Mouse (Mus musculus) kidney, adult 2 months (tissue): ENCODE data around the gene Nfkb2. TPM values are rescaled to one million over a fixed set of nuclear protein-coding genes. Genes with fewer than 3 reads are reported as not detected.

Source experiments
- DNase-seq: peaks from one replicate; pipeline ENCODE4 v3.0.0; 2021
- H3K27ac ChIP-seq: fragments of 200-500 bp; 2 replicates; pipeline ENCODE4 v1.5.1; 2012; ENCODE audit warnings: low read depth, low read length, control low read depth, inconsistent platforms; ENCODE audit not compliant: insufficient read depth
- H3K27me3 ChIP-seq: fragments of 200-500 bp; replicated peaks from 2 replicates; pipeline ENCODE4 v1.6.1; 2012; ENCODE audit warnings: mild to moderate bottlenecking, moderate library complexity, low read length, inconsistent platforms; ENCODE audit not compliant: control insufficient read depth, insufficient read depth
- H3K36me3 ChIP-seq: fragments of 200-500 bp; 2 replicates; pipeline ENCODE4 v1.6.1; 2012; ENCODE audit warnings: mild to moderate bottlenecking, moderate library complexity, low read length, inconsistent platforms; ENCODE audit not compliant: control insufficient read depth, insufficient read depth
- H3K4me1 ChIP-seq: fragments of 200-500 bp; 2 replicates; pipeline ENCODE4 v1.6.1; 2011; ENCODE audit warnings: low read length; ENCODE audit not compliant: control insufficient read depth, insufficient read depth
- H3K4me3 ChIP-seq: fragments of 200-500 bp; 2 replicates; pipeline ENCODE4 v1.5.1; 2011; ENCODE audit warnings: mild to moderate bottlenecking, low read depth, low read length, control low read depth; ENCODE audit not compliant: insufficient read depth
- CTCF ChIP-seq: fragments of 200-500 bp; conservative IDR thresholded peaks from 2 replicates; pipeline ENCODE4 v1.5.1; 2011; ENCODE audit warnings: low read depth, mild to moderate bottlenecking, control low read depth, low read length, moderate library complexity, mixed read lengths; ENCODE audit not compliant: insufficient read depth, insufficient read length
- POLR2A ChIP-seq: fragments of 200-500 bp; IDR thresholded peaks from one replicate; pipeline ENCODE4 v1.6.1; 2011; ENCODE audit warnings: low read depth, low read length, control low read depth
- WGBS: fragments of 180-500 bp; shearing (Covaris S2); methylation state at CpG from one replicate; pipeline ENCODE4 v1.1.7; 2018; 5-methylcytosine and 5-hydroxymethylcytosine counted together
- polyA plus RNA-seq: library from polyadenylated mRNA; depleted of rRNA; stranded (reverse); fragments of >200 nt; gene quantifications from 2 replicates; pipeline ENCODE4 v1.2.3, GENCODE M21; 2012

Nfkb2 gene
- polyA plus RNA-seq, 1 experiment, result 25.4 TPM

DNA sequence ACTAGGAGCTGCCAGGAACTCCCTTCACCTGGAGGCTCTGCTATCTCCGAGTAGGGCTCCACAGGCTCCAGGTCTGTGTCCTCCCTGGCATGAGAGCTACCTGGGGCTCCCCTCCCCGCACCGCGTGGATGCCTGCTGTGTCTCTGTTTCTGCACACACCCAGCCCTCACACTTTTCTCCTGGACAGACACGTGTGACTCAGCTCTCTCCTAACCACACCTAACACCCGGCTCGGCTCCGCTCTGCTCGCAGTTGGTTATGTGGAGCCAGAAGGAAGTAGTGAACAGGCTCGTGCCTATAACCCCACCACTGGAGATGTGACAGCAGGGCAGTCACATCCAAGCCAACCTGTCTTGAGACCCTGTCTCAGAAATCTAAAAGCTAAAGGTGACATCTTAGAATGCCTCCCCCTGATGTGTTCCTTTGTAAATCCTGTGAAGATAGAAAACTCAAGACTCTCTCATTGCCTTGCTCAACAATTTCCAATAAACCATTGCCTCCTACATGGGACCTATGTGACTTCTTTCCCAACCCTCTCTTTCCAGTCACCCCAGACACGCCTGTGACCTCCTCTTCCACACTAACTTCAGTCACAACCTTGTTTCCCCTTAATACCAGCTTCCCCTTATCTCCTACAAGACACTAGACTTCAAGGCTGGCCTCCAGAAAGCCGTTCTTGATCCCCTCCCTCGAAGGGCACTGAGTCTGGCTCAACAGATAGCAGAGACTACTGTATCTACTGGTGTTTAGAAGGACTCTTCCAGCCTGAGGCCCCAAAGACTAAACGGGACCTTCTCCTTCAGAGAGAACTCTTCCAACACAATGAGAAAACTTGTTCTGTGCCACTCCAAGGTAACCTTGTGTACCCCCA is 11.0 kb downstream of the Nfkb2 start:
- Histone ChIP-seq H3K4me3 (no peak overlapping the region), H3K27ac (no peak overlapping the region), H3K4me1 (no peaks in the 10 kb centered on the region), H3K36me3 (no peaks in the 10 kb centered on the region), H3K27me3 (no peaks in the 10 kb centered on the region)
- TF ChIP-seq CTCF (no peak), POLR2A (no peak)
- 37% methylated on average over 14 of the region's 14 CpGs for WGBS
- DNase-seq, result no peak

DNA sequence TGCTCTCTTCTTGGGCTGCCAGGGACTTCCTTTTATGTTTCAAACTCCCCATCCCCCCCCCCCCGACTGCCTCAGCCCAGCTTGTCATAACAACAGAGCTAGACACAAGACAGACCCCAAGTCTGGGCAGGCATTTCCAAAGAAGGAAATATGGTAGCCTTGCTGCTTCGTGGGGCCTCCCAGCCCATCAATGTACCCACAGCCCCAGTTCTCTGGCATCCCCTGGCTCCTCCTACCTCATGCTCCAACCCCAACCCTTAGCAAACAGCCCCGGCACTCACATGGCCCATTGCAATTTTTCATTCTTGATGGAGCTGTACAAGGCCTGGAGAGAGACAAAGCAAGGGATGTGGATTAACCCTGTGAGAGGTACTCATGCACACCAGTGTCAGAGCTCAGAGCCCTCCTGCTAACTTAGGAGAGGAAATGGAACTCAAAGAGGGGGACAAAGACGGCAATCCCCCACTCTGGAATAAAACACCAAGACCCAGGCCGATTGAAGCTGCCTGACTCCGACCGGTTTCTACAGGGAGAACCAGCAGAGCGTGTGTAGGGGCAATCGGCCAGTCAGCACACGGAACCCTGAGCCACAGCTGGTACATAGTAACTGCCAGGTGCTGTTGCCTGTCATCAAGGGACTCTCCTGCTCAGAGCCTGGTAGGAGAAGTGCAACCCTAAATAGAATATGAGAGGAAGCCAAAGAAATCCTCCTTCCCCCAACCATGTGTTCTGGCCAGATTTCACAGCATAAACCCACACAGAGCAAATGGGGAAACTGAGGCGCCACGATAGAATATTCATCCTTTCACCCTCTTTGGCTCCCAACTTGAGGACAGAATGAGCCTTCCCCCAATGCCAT is 11.9 kb downstream of the Nfkb2 start:
- H3K27me3 ChIP-seq, result no peaks in the 10 kb centered on the region
- WGBS, result 47% methylated on average over 12 of the region's 12 CpGs

DNA sequence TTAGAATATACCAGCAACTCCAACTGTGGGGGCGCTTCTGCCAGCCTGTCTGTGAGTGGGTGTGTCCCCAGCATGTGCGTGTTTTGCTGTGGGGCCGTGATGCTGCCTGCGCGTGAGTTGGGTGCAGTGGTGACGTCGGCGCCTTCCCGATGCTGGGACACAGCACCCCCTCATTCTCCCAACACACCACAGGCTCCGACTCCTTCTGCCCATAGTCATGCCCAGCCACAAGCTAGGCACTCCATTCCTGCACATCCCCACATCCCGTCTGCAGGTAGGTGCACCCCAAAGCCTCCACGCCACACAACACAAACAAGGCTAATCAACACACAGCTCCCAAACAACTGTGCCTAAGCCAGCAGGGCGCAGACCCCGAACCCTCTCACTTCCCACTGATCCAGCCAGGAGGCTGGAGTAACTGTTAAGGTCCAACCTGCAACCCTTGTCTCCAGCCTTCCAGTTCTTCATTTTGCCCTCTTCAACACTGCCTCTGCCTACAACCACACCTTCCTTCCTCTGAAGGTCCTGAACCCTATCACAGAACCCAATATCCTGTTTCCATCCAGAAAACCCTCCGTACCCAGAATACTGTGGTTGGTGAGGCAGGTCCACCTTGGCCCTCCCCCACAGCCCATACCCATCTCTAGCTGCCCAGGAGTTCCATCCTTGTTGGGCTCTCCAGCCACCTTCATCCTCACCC is 12.9 kb downstream of the Nfkb2 start:
- Histone ChIP-seq H3K4me3 (no peak overlapping the region), H3K4me1 (no peaks in the 10 kb centered on the region), H3K27ac (no peak overlapping the region), H3K27me3 (no peaks in the 10 kb centered on the region), H3K36me3 (no peaks in the 10 kb centered on the region)
- whole genome bisulfite sequencing, result 37% methylated on average over 15 of the region's 15 CpGs
- no peak for TF ChIP-seq CTCF
- no peak for TF ChIP-seq POLR2A
- DNase-seq, result no peak

More for the DNA sequence above, 11.9 kb downstream of the Nfkb2 start:
- no peaks in the 10 kb centered on the region for H3K36me3 ChIP-seq
- no peaks in the 10 kb centered on the region for H3K4me1 ChIP-seq
- TF ChIP-seq CTCF (no peak), POLR2A (no peak)
- DNase-seq, result no peak
- H3K27ac ChIP-seq, result no peak overlapping the region
- no peak overlapping the region for H3K4me3 ChIP-seq

DNA sequence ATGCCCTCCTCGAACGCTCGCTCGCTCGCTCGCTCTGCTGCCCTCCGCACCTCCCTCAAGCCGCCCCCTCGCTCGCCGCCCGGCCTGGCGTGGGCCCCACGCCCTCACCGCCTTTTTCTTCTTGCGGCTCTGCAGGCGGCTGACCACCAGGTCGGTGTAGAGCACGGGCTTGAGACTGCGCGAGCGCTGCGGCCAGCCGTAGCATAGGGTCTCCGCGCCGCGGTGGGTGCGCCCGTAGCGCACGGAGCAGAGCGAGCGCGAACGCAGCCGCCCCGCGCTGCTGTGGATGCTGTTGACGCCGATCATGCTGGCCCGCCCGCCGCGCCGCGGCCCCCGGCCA is 13.4 kb downstream of the Nfkb2 start:
- no peaks in the 10 kb centered on the region for H3K36me3 ChIP-seq
- H3K27ac ChIP-seq, result no peak overlapping the region
- WGBS, result 1% methylated on average over 48 of the region's 48 CpGs
- no peaks in the 10 kb centered on the region for H3K27me3 ChIP-seq
- TF ChIP-seq CTCF, result no peak
- no peak for TF ChIP-seq POLR2A
- H3K4me3 ChIP-seq, result peak overlapping the region; percentile 5; the same call in 1 of the 2 replicates
- no peak for DNase-seq
- no peaks in the 10 kb centered on the region for H3K4me1 ChIP-seq

DNA sequence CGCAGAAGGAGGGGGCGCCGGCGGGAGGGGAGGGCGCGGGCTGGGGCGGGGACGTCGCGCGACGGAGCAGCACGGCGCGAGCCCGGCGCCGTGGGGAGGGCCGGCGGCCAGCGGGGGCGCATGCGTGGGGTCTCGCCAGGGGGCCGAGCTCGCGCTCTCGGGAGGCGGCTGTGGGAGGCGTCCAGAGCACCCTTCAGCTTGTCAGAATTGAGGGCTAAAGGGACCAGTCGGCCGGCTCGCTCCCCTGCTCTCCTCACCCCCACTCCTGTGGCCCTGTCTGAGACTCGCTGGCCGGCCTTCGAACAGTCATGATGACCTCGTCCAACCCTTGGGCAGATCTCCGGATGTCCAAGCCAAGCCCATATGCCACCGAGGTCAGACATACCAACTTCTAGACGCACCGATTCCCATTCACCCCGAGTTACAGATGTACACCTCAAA is 13.9 kb downstream of the Nfkb2 start:
- DNase-seq, result no peak
- Histone ChIP-seq H3K27me3 (no peaks in the 10 kb centered on the region), H3K27ac (no peak overlapping the region)

DNA sequence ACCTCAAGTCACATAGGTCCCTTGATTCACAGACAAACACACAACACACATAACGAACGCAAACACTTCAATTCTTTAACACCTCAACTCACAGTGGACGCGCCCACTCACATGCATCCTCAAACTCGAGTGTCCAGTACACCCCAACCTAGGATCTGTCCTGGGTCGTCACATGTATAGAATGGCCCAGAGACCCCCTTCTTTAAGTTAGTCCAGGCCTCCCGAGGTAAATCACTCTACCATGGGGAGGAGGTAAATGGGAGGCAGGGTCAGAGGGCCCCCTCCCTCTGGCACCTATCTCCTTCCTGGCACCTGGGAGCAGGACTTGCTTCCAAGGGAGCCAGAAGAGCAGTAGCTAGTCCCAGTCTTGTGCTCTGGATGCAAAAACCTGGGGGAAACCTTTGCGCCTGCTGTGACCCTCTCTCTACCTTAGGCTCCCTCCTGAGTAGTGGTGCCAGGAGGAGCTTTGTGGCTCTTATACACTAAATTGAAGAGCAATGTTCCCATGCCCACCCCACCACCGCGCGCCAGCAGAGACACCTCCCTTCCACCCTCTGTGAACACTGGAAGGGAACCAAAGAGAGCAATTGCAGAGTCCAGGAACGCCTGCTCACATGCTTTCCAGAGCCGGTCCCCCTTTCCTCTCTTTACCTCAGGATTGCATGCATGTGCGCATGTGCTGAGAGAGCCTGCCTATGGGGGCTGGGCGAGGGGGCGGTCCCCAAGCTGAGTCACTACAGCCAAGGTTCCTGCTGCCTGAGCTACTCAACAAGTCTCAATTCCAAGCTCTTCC is 14.7 kb downstream of the Nfkb2 start:
- peak; percentile 38 for DNase-seq
- Histone ChIP-seq H3K36me3 (no peaks in the 10 kb centered on the region), H3K4me3 (no peak overlapping the region), H3K4me1 (no peaks in the 10 kb centered on the region), H3K27ac (no peak overlapping the region), H3K27me3 (no peaks in the 10 kb centered on the region)
- 12% methylated on average over 16 of the region's 16 CpGs for WGBS
- TF ChIP-seq POLR2A, result no peak
- no peak for TF ChIP-seq CTCF

More for the DNA sequence above, 13.9 kb downstream of the Nfkb2 start:
- WGBS, result 3% methylated on average over 38 of the region's 42 CpGs
- no peaks in the 10 kb centered on the region for H3K36me3 ChIP-seq
- TF ChIP-seq POLR2A (no peak), CTCF (no peak)
- no peak overlapping the region for H3K4me3 ChIP-seq
- H3K4me1 ChIP-seq, result no peaks in the 10 kb centered on the region
